18 mouse cellular contexts compared by ENCODE assay signal in genomic region chr2:65221646-65222045, GRCm38 (mm10). TPM values are rescaled to one million over a fixed set of nuclear protein-coding genes. Genes with fewer than 3 reads are reported as not detected.
DNase-seq lines count a peak whose midpoint lies in the region; ATAC-seq and TF ChIP-seq lines count a peak whose summit lies in the region.
"Had no signal": no experiment of that assay in that cellular context is flagged by ENCODE, and none has a peak within 500 bp of the region (broad histone marks: within the 10 kb centered on the region; RNA-seq: fewer than 3 reads in every experiment).

No protein-coding gene starts in this region.

- WGBS in hindbrain, postnatal 0 days: 74% methylated on average over 2 of the region's 2 CpGs
- WGBS in hindbrain, embryonic 11.5 days: 86% methylated on average over 2 of the region's 2 CpGs
- 61% methylated on average over 2 of the region's 2 CpGs for WGBS in kidney, postnatal 0 days
- WGBS in forebrain, postnatal 0 days: 84% methylated on average over 2 of the region's 2 CpGs

- no peaks in the 10 kb centered on the region for H3K36me3 ChIP-seq in hindbrain, postnatal 0 days (ENCODE audit: insufficient read depth, low read length)
- H3K36me3 ChIP-seq in hindbrain, embryonic 11.5 days (ENCODE audit: control insufficient read depth, insufficient read depth, low read length): no peaks in the 10 kb centered on the region
- no peaks in the 10 kb centered on the region for H3K36me3 ChIP-seq in kidney, postnatal 0 days (ENCODE audit: insufficient read depth, low read length)
- no peaks in the 10 kb centered on the region for H3K36me3 ChIP-seq in forebrain, postnatal 0 days (ENCODE audit: insufficient read depth)
- H3K36me3 ChIP-seq: embryonic facial prominence, embryonic 12.5 days; forebrain, embryonic 12.5 days; heart, embryonic 13.5 days had no signal

- no peak overlapping the region for H3K4me2 ChIP-seq in hindbrain, postnatal 0 days (ENCODE audit: low read depth, low read length)
- no peak overlapping the region for H3K4me2 ChIP-seq in hindbrain, embryonic 11.5 days (replicated peaks; ENCODE audit: low read depth, low read length)
- no peak overlapping the region for H3K4me2 ChIP-seq in kidney, postnatal 0 days (ENCODE audit: low read length)
- no peak overlapping the region for H3K4me2 ChIP-seq in forebrain, postnatal 0 days (ENCODE audit: low read depth)
- H3K4me2 ChIP-seq: embryonic facial prominence, embryonic 12.5 days; forebrain, embryonic 12.5 days; heart, embryonic 13.5 days; hindbrain, embryonic 14.5 days had no signal

- peak; percentile 17; the same call in 1 of the 2 replicates for ATAC-seq in hindbrain, postnatal 0 days
- no peak for ATAC-seq in hindbrain, embryonic 11.5 days (ENCODE audit: low FRiP score)
- ATAC-seq in kidney, postnatal 0 days (replicated peaks; ENCODE audit: low FRiP score, low read depth): no peak
- no peak for ATAC-seq in forebrain, postnatal 0 days
- ATAC-seq: forebrain, embryonic 16.5 days; intestine, embryonic 16.5 days had no signal

- no peak overlapping the region for H3K4me3 ChIP-seq in hindbrain, postnatal 0 days (ENCODE audit: low read length)
- no peak overlapping the region for H3K4me3 ChIP-seq in hindbrain, embryonic 11.5 days (ENCODE audit: low read depth, low read length)
- no peak overlapping the region for H3K4me3 ChIP-seq in kidney, postnatal 0 days (replicated peaks; ENCODE audit: low read depth, low read length)
- no peak overlapping the region for H3K4me3 ChIP-seq in forebrain, postnatal 0 days (ENCODE audit: low read depth, low read length)
- H3K4me3 ChIP-seq: embryonic facial prominence, embryonic 12.5 days; forebrain, embryonic 12.5 days; heart, embryonic 13.5 days had no signal

- H3K27ac ChIP-seq in hindbrain, postnatal 0 days: no peak overlapping the region
- H3K27ac ChIP-seq in hindbrain, embryonic 11.5 days (ENCODE audit: low read depth, low read length): no peak overlapping the region
- H3K27ac ChIP-seq in kidney, postnatal 0 days: 0 out of 2 replicates have a peak overlapping the region, but pooled peaks have one; percentile 9
- no peak overlapping the region for H3K27ac ChIP-seq in forebrain, postnatal 0 days (ENCODE audit: low read depth, low read length)
- H3K27ac ChIP-seq: embryonic facial prominence, embryonic 12.5 days; forebrain, embryonic 12.5 days; heart, embryonic 13.5 days; hindbrain, embryonic 14.5 days had no signal

- no peaks in the 10 kb centered on the region for H3K27me3 ChIP-seq in hindbrain, postnatal 0 days (ENCODE audit: insufficient read depth, low read length)
- H3K27me3 ChIP-seq in hindbrain, embryonic 11.5 days (ENCODE audit: control insufficient read depth, insufficient read depth, low read length): no peaks in the 10 kb centered on the region
- no peaks in the 10 kb centered on the region for H3K27me3 ChIP-seq in kidney, postnatal 0 days (ENCODE audit: insufficient read depth, low read length)
- no peaks in the 10 kb centered on the region for H3K27me3 ChIP-seq in forebrain, postnatal 0 days (ENCODE audit: insufficient read depth, low read length)
- H3K27me3 ChIP-seq: embryonic facial prominence, embryonic 12.5 days; forebrain, embryonic 12.5 days; heart, embryonic 13.5 days had no signal

- TF ChIP-seq CTCF in hindbrain, postnatal 0 days (IDR thresholded peaks at IDR 0.05; ENCODE audit: low read depth): no peak
- no peak for TF ChIP-seq CTCF in kidney, postnatal 0 days (IDR thresholded peaks at IDR 0.05; ENCODE audit: low read depth)
- no peak for TF ChIP-seq CTCF in forebrain, postnatal 0 days (IDR thresholded peaks at IDR 0.05; ENCODE audit: low read depth)

- peak; percentile 24 to 48 for DNase-seq in cerebellum, postnatal 25 days
- no peak for DNase-seq in cerebellum, adult 11-12 months
- DNase-seq in hindbrain, postnatal 0 days (ENCODE audit: low spot score): no peak
- DNase-seq in hindbrain, embryonic 11.5 days (ENCODE audit: low spot score): no peak
- DNase-seq in kidney, postnatal 0 days (ENCODE audit: low spot score): no peak
- DNase-seq in kidney, postnatal 25 days: no peak
- no peak for DNase-seq in forebrain, postnatal 0 days
- DNase-seq: adrenal gland, adult 2 months; adrenal gland, postnatal 25 days; cerebellum, adult 11 months; gastrocnemius, postnatal 14 days; kidney, adult 9 months had no signal

- no peaks in the 10 kb centered on the region for H3K4me1 ChIP-seq in hindbrain, postnatal 0 days (ENCODE audit: insufficient read depth, low read length)
- no peaks in the 10 kb centered on the region for H3K4me1 ChIP-seq in hindbrain, embryonic 11.5 days (replicated peaks; ENCODE audit: control insufficient read depth, insufficient read depth, low read length)
- H3K4me1 ChIP-seq in kidney, postnatal 0 days (replicated peaks; ENCODE audit: insufficient read depth, low read length): 0 out of 2 replicates have a peak, but pooled peaks cover 13% of the 10 kb centered on the region
- H3K4me1 ChIP-seq in forebrain, postnatal 0 days (ENCODE audit: insufficient read depth): no peaks in the 10 kb centered on the region
- H3K4me1 ChIP-seq: embryonic facial prominence, embryonic 12.5 days; forebrain, embryonic 12.5 days had no signal

- no peak overlapping the region for H3K9ac ChIP-seq in hindbrain, postnatal 0 days (replicated peaks; ENCODE audit: low read length)
- H3K9ac ChIP-seq in hindbrain, embryonic 11.5 days (ENCODE audit: low read depth, low read length): no peak overlapping the region
- no peak overlapping the region for H3K9ac ChIP-seq in kidney, postnatal 0 days (ENCODE audit: low read depth, low read length)
- no peak overlapping the region for H3K9ac ChIP-seq in forebrain, postnatal 0 days
- H3K9ac ChIP-seq: embryonic facial prominence, embryonic 12.5 days; forebrain, embryonic 12.5 days; heart, embryonic 13.5 days; hindbrain, embryonic 14.5 days had no signal

- no peaks in the 10 kb centered on the region for H3K9me3 ChIP-seq in hindbrain, postnatal 0 days (ENCODE audit: low read length)
- H3K9me3 ChIP-seq in hindbrain, embryonic 11.5 days (ENCODE audit: control insufficient read depth, low read length): no peaks in the 10 kb centered on the region
- H3K9me3 ChIP-seq in kidney, postnatal 0 days (replicated peaks; ENCODE audit: low read length): no peaks in the 10 kb centered on the region
- H3K9me3 ChIP-seq in forebrain, postnatal 0 days (ENCODE audit: low read length): no peaks in the 10 kb centered on the region
- H3K9me3 ChIP-seq: embryonic facial prominence, embryonic 12.5 days; forebrain, embryonic 12.5 days; heart, embryonic 13.5 days had no signal

RNA-seq across cellular contexts. Expression of gene Cobll1, which starts 17.6 kb away (rescaled TPM):
- total RNA-seq in hindbrain, postnatal 0 days (2014; rRNA removed): 2.4 and 2.5 TPM in 2 replicates
- 3.3 and 3.5 TPM in 2 replicates for polyA plus RNA-seq in hindbrain, postnatal 0 days (2015; fragmentation: Nextera tagmentation; extraction: Ambion mirVana)
- 2.2 and 3.3 TPM in 2 replicates for polyA plus RNA-seq in hindbrain, embryonic 11.5 days (2014; fragmentation: Nextera tagmentation; extraction: Ambion mirVana)
- 23.8 and 25.7 TPM in 2 replicates for polyA plus RNA-seq in kidney, postnatal 0 days (2015; fragmentation: Nextera tagmentation; extraction: Ambion mirVana)
- 2.3 and 3.6 TPM in 2 replicates for total RNA-seq in forebrain, postnatal 0 days (2014; rRNA removed)
- 1.5 and 3.2 TPM in 2 replicates for polyA plus RNA-seq in forebrain, postnatal 0 days (2015; fragmentation: Nextera tagmentation; extraction: Ambion mirVana)

Comparison
In these comparisons a context has a peak if more than half of its experiments do, and no peak if none do; other contexts are left out.
1. DNase-seq: peak in cerebellum, postnatal 25 days (2 of 2); none in cerebellum, adult 11-12 months (single experiment), hindbrain, postnatal 0 days (single experiment), hindbrain, embryonic 11.5 days (single experiment), kidney, postnatal 0 days (single experiment), kidney, postnatal 25 days (0 of 2) and forebrain, postnatal 0 days (single experiment).